Mouse (Mus musculus) G1E (cell line): Measurements from ENCODE around the gene Dstn. TPM values are rescaled to one million over a fixed set of nuclear protein-coding genes. Genes with fewer than 3 reads are reported as not detected.

Experiments
- ATAC-seq: 2 replicates; pipeline ENCODE4 v1.8.0; 2016; ENCODE audit warnings: mild to moderate bottlenecking; ENCODE audit not compliant: insufficient number of reproducible peaks, poor library complexity, low FRiP score, severe bottlenecking; ENCODE audit errors: extremely low read depth
- DNase-seq: peaks from one replicate; pipeline ENCODE4 v3.0.0; 2012; ENCODE audit warnings: low spot score
- H3K27me3 ChIP-seq: 2 replicates; pipeline ENCODE4 v1.6.1; 2012; ENCODE audit warnings: mild to moderate bottlenecking, low read length, inconsistent platforms; ENCODE audit not compliant: insufficient read depth
- H3K36me3 ChIP-seq: replicated peaks from 2 replicates; pipeline ENCODE3; 2012; ENCODE audit warnings: mild to moderate bottlenecking, inconsistent platforms
- H3K4me1 ChIP-seq: 2 replicates; pipeline ENCODE4 v1.6.1; 2012; ENCODE audit warnings: low read depth, low read length, inconsistent platforms, mixed read lengths; ENCODE audit not compliant: insufficient read depth
- H3K4me3 ChIP-seq: 2 replicates; pipeline ENCODE4 v1.5.1; 2012; ENCODE audit warnings: low read depth, mild to moderate bottlenecking, inconsistent platforms, low read length, moderate library complexity, mixed read lengths
- H3K9me3 ChIP-seq: replicated peaks from 2 replicates; pipeline ENCODE4 v1.6.1; 2012; ENCODE audit warnings: inconsistent platforms
- CTCF ChIP-seq: IDR thresholded peaks from 2 replicates; pipeline ENCODE4 v1.5.1; 2012; ENCODE audit warnings: low read depth, low read length, inconsistent platforms, mixed read lengths
- GATA1 ChIP-seq: IDR thresholded peaks from 2 replicates; pipeline ENCODE4 v1.6.1; 2012; ENCODE audit warnings: borderline replicate concordance, low read length, inconsistent platforms, mixed read lengths
- GATA2 ChIP-seq: IDR thresholded peaks from 2 replicates; pipeline ENCODE4 v1.6.1; 2012; ENCODE audit warnings: low read depth, low read length, inconsistent platforms, borderline replicate concordance
- POLR2AphosphoS5 ChIP-seq: IDR thresholded peaks from 2 replicates; pipeline ENCODE4 v1.6.1; 2012; ENCODE audit warnings: low read depth, low read length, inconsistent platforms; ENCODE audit not compliant: insufficient replicate concordance
- TAL1 ChIP-seq: conservative IDR thresholded peaks from 2 replicates; pipeline ENCODE4 v1.6.1; 2012; ENCODE audit warnings: low read depth, low read length, inconsistent platforms, mixed read lengths
- polyA plus RNA-seq: library from polyadenylated mRNA; stranded (reverse); fragments of >175 nt; gene quantifications from 2 replicates; pipeline ENCODE4 v1.2.3, GENCODE M21; 2012
- total RNA-seq, 2 experiments: library from RNA; stranded (forward) in 1 of 2; stranded (reverse) in 1 of 2; fragments of 200-1000 nt in 1 of 2; fragments of >200 nt in 1 of 2; fragmentation: Nextera tagmentation in 1 of 2; gene quantifications; 2 replicates each; pipeline ENCODE4 v1.2.3; 2014 to 2017

Gene Dstn
- total and polyA plus RNA-seq, 3 experiments: 7.8 to 94.2 (median 59.6) TPM

- no peak for DNase-seq
- Histone ChIP-seq H3K27me3 (no peaks in the 10 kb centered on the region), H3K4me3 (no peak overlapping the region), H3K9me3 (no peaks in the 10 kb centered on the region), H3K36me3 (peaks cover 99% of the 10 kb centered on the region), H3K4me1 (no peaks in the 10 kb centered on the region)
- ATAC-seq: no peak
- TF ChIP-seq POLR2AphosphoS5 (no peak), GATA2 (no peak), GATA1 (no peak), CTCF (no peak), TAL1 (no peak)
These were observed 35.9 kb downstream of the Dstn start for GRCm38 (mm10) chr2:143951028-143951420.

DNA sequence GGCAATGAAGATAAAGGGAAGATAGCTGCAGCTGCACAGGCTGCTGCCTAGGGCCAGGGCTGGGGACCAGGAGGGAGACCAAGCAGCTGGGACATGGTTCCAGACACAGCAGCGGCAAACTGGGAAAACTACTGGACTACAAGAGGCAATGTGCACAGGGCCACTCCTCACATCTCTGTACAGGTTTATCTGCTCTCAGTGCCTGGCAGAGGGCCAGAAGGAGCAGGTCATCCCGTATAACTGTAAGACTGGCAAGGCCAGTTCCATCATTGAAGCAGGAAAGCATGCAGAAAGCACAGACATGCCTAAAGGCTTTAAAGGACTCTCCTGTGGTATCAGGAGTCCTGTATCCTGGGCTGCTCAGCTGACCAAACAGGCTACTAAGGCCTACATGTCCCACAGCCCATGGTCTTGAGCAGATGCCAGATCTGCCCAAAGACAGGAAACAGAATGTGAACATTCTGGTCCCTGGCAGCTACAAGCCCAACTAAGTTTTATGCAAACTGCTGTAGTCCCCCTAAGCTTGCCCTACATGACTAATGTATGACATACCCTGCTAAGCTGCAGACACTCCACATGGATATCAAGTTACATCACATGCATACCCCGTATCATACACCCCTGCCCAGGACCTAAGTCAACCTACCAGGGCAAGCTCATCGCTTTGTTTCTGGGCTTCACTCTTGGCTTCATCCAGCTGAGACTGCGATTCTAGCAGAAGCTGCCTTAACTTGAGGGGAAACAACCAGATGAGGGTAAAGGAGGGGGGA is 36.6 kb downstream of the Dstn start:
- Histone ChIP-seq H3K9me3 (no peaks in the 10 kb centered on the region), H3K4me3 (no peak overlapping the region), H3K36me3 (peaks cover 99% of the 10 kb centered on the region), H3K27me3 (no peaks in the 10 kb centered on the region), H3K4me1 (no peaks in the 10 kb centered on the region)
- DNase-seq (no peak), ATAC-seq (no peak)
- TF ChIP-seq TAL1 (no peak), POLR2AphosphoS5 (no peak), GATA1 (no peak), GATA2 (no peak), CTCF (no peak)

DNA sequence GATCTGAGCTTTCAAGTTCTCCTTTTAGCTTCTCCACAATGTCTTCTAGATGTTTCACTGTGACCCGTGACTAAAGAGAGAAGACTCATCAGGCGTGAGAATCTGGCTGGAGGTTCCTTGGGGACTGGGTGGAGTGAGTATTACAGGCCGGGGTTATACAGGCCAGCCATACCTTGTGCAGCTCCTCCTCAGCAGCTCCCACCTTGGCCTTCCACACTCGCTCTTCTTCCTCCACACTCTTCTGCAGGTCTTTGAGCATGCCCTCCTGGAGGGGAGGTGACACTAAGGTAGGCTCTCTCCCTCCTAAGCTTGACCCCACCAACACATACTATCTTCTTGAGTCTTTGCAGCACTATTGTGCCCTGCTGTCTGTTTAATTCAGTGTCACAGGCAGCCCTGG is 38.8 kb downstream of the Dstn start:
- no peak overlapping the region for H3K4me3 ChIP-seq
- no peaks in the 10 kb centered on the region for H3K27me3 ChIP-seq
- no peak for ATAC-seq

GRCm38 (mm10) chr2:143955004-143955403 is 39.9 kb downstream of the Dstn start:
- no peaks in the 10 kb centered on the region for H3K4me1 ChIP-seq
- no peaks in the 10 kb centered on the region for H3K9me3 ChIP-seq
- ATAC-seq (no peak), DNase-seq (no peak)
- no peak for TF ChIP-seq GATA1
- no peak for TF ChIP-seq TAL1
- no peak for TF ChIP-seq CTCF
- TF ChIP-seq GATA2: no peak
- no peak for TF ChIP-seq POLR2AphosphoS5
- H3K4me3 ChIP-seq: no peak overlapping the region
- peaks cover 82% of the 10 kb centered on the region for H3K36me3 ChIP-seq
- no peaks in the 10 kb centered on the region for H3K27me3 ChIP-seq

More for the DNA sequence above, 38.8 kb downstream of the Dstn start:
- Histone ChIP-seq H3K36me3 (peaks cover 92% of the 10 kb centered on the region), H3K4me1 (no peaks in the 10 kb centered on the region), H3K9me3 (no peaks in the 10 kb centered on the region)
- DNase-seq: no peak
- TF ChIP-seq GATA2: no peak
- TF ChIP-seq POLR2AphosphoS5: no peak
- TF ChIP-seq TAL1: no peak
- TF ChIP-seq CTCF: no peak
- TF ChIP-seq GATA1: no peak

DNA sequence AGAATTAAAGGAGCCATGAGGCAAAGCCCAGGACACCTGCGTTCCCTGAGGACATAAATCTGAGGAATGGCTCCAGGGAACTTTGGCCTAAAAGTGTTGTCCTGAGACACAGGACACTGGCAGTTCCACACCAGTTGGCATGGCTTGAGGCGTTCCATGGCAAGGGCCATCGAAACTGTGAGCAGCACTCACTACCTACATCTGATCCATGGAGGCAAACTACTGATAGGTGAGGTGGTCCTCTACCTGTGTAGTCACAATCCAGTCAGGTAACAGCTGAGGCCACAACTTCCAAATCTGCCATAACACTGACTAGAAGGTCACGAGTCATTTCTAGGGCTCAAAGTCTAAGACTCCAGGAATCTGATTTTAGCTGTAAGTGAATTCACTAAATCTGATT is 40.6 kb downstream of the Dstn start:
- H3K9me3 ChIP-seq: no peaks in the 10 kb centered on the region
- H3K27me3 ChIP-seq: no peaks in the 10 kb centered on the region
- no peak for ATAC-seq
- no peak for TF ChIP-seq GATA2
- no peak for TF ChIP-seq CTCF
- no peak for TF ChIP-seq TAL1
- TF ChIP-seq POLR2AphosphoS5: no peak
- no peak for TF ChIP-seq GATA1
- no peak overlapping the region for H3K4me3 ChIP-seq
- no peak for DNase-seq
- peaks cover 76% of the 10 kb centered on the region for H3K36me3 ChIP-seq
- H3K4me1 ChIP-seq: no peaks in the 10 kb centered on the region

- Histone ChIP-seq H3K36me3 (peaks cover 76% of the 10 kb centered on the region), H3K4me1 (no peaks in the 10 kb centered on the region), H3K9me3 (no peaks in the 10 kb centered on the region), H3K4me3 (no peak overlapping the region), H3K27me3 (no peaks in the 10 kb centered on the region)
- DNase-seq (no peak), ATAC-seq (no peak)
- TF ChIP-seq GATA2: no peak
- TF ChIP-seq POLR2AphosphoS5: no peak
- TF ChIP-seq CTCF: no peak
These were observed 47.1 kb downstream of the Dstn start for GRCm38 (mm10) chr2:143962192-143962591.
